Mouse (Mus musculus) lung, postnatal 14 days (tissue): ENCODE data around the gene Ntpcr.

Source experiments
- DNase-seq: peaks from one replicate; pipeline ENCODE4 v3.0.0; 2021

The Ntpcr gene

GRCm38 (mm10) chr8:125726986-125727385 lies 2.8 kb upstream of the Ntpcr start:
- no peak for DNase-seq

DNA sequence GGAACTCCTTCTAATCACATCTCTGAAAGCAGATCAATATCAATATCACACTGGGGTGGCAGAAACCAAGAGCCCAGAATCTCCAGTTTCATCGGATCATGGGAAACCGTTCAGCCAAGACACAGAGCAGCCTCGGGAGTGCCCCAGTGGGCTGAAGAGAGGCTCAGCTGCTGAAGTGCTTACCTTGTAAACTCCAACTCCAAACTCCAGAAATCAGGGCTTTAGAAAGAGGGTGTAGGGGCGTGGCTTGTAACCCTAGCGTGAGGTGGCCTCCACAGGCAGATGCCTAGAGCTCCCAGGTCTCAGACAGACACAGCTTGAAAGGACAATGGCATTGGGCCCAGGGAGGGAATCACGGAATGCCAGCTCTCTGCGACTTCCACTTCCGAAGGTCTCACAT lies 2.0 kb upstream of the Ntpcr start:
- no peak for DNase-seq

DNA sequence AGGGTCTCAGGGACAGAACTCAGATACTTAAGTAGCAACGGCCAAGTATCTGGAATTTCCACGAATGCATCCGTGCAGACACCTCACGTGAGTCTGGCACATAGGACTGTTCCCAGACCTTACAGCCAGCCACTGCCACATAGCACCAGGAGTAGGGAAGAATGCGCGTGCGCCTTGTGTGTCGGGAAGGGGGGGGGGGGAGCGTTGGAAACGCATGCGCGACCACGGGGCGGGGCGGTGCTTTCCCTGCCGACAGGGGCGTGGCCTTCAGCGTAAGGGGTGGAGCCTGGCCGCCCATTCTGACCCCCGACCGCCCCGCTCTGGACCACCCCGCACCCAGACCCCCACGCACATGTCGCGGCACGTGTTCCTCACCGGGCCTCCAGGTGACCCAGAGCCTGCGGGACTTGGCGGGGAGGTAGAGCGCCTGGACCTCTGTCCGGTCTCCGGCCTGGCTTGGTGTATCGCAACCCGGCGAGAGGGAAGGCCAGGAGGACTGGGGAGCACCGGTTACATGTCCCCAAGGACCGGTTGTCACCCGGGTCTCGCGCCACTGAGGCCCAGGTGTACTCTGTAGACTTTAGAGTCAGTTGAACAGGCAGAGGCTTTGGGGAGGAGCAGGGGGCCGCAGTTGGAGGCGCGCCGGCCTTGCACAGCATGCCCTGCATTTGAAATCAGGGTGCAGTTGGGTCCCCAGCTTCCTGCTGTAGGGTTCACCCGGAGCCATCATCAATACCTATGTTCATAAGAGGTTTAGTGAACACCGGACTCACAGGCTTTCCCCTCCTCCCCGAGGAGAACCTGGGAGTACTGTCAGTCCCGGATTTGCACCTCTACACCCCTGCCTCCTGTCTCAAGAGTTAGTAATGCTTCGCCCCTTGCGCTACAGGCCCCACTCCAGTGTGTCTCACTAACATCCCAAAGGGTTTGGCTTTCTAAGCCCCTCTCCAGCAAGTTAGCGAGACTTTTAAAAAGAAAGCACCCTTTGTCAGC lies 4.5 kb downstream of the Ntpcr start:
- DNase-seq: peak; percentile 90

- DNase-seq: no peak
These were observed 9.2 kb downstream of the Ntpcr start for GRCm38 (mm10) chr8:125738956-125739355.

GRCm38 (mm10) chr8:125740655-125741054 lies 10.9 kb downstream of the Ntpcr start:
- DNase-seq: no peak

DNA sequence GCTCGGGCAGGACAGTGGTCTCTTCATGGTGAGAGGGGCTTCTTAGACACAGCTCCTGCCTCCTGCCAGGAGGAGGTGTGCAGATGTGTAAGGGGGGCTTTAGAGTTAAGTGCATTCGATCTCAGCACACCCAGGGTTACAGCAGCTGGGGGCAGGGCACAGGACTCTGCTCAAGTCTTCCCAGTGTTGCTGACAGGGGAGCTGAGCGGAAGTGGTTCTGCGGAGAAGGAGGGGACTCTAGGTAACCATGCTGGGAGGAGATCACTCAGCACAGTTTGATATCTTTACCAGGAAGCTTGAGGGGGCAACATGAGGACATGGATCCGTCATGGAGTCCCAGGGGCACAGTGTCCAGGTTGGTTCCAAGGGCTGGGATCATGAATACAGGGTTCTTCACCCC lies 11.6 kb downstream of the Ntpcr start:
- no peak for DNase-seq

GRCm38 (mm10) chr8:125741855-125742254 lies 12.1 kb downstream of the Ntpcr start:
- peak; percentile 32 for DNase-seq

DNA sequence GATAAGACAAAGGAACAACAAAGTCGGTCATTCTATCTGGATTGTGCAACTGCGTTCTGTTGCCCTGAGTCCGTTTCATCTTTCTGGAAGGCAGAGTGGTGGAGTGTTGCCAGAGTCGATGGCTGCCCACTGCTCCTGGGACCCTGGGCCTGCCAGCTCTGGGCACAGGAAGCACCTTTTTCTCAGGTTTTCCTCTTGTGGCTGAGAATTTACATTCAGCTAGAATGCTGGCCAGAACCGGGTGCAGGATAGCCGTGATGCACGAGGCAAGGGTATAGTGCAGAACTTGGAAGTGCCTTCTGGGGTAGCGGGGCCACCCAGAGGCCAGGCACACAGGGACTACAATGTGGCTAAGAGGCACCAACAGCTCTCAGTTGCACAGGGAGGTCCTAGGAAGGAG lies 12.6 kb downstream of the Ntpcr start:
- DNase-seq: no peak

DNA sequence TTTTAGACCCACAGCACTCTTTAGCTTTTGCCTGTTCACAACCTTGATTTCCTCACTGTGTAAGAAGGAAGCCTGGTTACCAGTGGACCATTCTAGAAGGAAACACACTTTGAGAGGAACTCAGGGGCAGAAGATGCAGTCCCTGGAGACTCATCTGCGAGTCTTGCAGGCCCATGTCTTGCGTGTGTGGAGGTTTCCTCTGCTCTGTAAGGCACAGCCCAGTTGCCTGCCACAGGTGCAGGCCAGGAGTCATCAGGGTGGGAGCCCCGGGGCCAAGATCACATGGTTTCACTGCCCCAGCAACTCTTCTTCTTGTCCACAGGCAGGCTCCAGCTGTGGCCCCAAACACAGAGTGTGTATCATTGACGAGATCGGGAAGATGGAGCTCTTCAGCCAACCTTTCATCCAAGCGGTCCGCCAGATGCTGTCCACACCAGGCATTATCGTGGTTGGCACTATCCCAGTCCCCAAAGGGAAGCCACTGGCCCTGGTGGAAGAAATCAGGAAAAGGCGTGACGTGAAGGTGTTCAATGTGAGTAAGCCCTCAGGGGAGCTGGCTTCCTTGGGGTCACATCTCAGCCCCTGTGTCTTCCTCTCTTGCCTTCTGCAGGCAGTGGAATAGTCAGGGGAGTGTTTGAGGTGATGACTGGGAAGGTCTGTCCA lies 15.3 kb downstream of the Ntpcr start:
- DNase-seq: no peak

GRCm38 (mm10) chr8:125747390-125747789 lies 17.6 kb downstream of the Ntpcr start:
- DNase-seq: no peak

GRCm38 (mm10) chr8:125750846-125751245 lies 21.1 kb downstream of the Ntpcr start:
- DNase-seq: no peak

GRCm38 (mm10) chr8:125755896-125756295 lies 26.1 kb downstream of the Ntpcr start:
- no peak for DNase-seq

- DNase-seq: no peak
These were observed 26.8 kb downstream of the Ntpcr start for GRCm38 (mm10) chr8:125756391-125757105.

DNA sequence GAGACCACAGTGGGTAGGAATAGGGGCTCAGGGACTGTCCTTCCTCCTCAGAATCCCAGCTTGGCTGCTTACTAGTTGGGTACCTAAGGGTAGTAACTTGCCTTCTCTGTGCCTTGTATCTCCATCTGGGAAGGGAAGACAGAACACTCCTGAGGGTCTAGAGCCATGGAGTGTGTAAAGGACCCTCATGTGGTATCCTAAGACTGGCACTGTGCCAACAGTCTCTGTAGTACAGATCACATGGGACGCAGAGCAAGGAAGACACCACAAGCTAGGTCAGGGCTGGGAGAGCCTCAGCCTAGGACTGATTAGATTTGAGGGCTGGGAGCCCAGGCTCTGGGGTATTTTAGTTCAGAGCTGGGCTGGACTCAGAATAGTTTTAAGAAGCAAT lies 27.3 kb downstream of the Ntpcr start:
- DNase-seq: no peak

DNA sequence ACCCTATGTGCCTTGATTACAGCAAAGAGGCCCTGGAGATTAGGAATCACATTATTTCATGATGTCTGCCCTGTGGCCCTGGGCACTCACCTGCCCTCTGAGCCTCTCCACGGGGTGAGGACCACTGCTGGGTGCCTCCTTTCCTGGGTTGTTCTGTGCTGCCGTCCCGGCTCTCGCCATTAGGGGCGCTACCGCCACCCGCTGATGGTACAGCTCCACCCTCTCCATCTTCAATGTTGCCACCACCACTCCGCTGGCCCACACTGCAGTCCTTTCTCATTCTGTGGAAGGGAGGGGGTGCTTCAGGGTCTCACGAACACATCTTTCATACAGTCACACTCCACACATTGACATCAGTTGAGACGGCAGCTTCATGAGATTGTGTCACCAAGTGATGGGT lies 29.3 kb downstream of the Ntpcr start:
- peak; percentile 58 for DNase-seq

DNA sequence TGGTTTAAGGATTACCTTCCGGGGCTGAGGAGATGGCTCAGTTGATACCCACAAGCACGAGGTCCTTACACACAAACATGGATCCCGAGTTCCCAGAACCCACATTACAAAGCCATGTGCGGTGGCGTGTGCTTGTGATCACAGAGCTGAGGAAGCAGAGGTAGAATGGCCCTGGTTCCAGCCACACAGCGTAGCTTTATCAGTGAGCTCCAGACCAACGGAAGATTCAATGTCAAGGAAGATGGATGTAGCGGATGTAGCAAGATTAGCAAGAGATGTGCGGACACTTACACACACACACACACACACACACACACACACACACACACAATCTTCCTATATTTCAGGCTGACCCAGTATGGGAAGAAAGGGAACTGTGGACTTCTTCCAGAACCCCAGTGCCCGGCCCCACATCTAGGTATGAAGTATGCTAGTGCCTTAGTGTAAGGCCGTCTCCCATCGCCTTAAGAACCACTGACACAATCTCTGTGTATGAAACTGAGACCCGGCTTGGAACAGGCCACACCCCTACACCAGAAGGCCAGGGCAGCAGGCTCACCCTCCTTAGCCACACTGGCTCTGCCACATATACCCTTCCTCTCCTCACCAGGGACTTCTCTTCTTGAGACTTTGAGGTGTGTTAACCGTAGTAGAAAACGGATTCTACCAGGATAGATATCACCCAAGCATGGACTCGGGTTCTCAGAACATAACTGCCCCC lies 33.5 kb downstream of the Ntpcr start:
- DNase-seq: no peak

- no peak for DNase-seq
These were observed 38.3 kb downstream of the Ntpcr start for GRCm38 (mm10) chr8:125768079-125768478.

- DNase-seq: no peak
These were observed 42.5 kb downstream of the Ntpcr start for GRCm38 (mm10) chr8:125772300-125772699.

GRCm38 (mm10) chr8:125773281-125773803 lies 43.6 kb downstream of the Ntpcr start:
- no peak for DNase-seq

GRCm38 (mm10) chr8:125775031-125775430 lies 45.3 kb downstream of the Ntpcr start:
- no peak for DNase-seq

GRCm38 (mm10) chr8:125776314-125776713 lies 46.6 kb downstream of the Ntpcr start:
- no peak for DNase-seq

DNA sequence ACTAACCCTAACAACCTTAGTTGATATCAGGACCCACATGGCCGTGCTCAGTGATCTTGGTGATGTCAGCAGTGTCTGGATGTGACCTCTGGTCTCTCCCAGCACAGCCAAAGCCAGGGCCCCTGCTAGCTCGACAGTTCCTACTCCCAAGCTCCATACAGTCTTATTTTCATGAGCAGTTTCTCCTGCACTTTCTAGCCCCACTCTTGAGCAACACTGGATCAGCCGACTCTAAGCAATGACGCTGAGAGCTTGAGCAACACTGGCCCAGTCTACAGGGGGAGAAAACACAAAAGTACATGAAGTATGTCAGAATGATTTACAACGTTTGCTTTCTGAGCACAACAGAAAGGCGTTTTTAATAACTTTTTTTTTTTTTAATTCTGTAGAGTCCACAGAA lies 47.0 kb downstream of the Ntpcr start:
- peak; percentile 38 for DNase-seq
